Mouse (Mus musculus): ENCODE results near the gene Ell. TPM values are rescaled to one million over a fixed set of nuclear protein-coding genes. Genes with fewer than 3 reads are reported as not detected.

The Ell gene
- polyA plus RNA-seq, 1 experiment from 2014 or later: 9.5 TPM

- ATAC-seq (no peak), DNase-seq (peak; percentile 56)
- 0 out of 2 replicates have a peak, but pooled peaks cover 2% of the 10 kb centered on the region for H3K36me3 ChIP-seq (replicated peaks; ENCODE audit: insufficient read depth, low read length)
- no peaks in the 10 kb centered on the region for H3K9me3 ChIP-seq (ENCODE audit: low read length)
- TF ChIP-seq EP300 (IDR thresholded peaks at IDR 0.05; ENCODE audit: low read depth) (no peak), CTCF (IDR thresholded peaks at IDR 0.05; ENCODE audit: low read depth) (peak; percentile 72)
- H3K4me1 ChIP-seq (ENCODE audit: insufficient read depth): peaks cover 76% of the 10 kb centered on the region
- 0 out of 2 replicates have a peak overlapping the region, but pooled peaks have one; percentile 36 for H3K27ac ChIP-seq (ENCODE audit: low read depth)
- no peaks in the 10 kb centered on the region for H3K27me3 ChIP-seq (ENCODE audit: insufficient read depth, low read length)
- H3K4me3 ChIP-seq (ENCODE audit: low read depth, low read length): no peak overlapping the region
- 0 out of 2 replicates have a peak overlapping the region, but pooled peaks have one; percentile 0 for H3K9ac ChIP-seq (replicated peaks)
- WGBS (ENCODE audit: insufficient replicate concordance): 44% methylated on average over 2 of the region's 2 CpGs
- H3K4me2 ChIP-seq (ENCODE audit: low read depth, low read length): no peak overlapping the region
These were observed 20.8 kb downstream of the Ell start for GRCm38 (mm10) chr8:70560096-70560495.

DNA sequence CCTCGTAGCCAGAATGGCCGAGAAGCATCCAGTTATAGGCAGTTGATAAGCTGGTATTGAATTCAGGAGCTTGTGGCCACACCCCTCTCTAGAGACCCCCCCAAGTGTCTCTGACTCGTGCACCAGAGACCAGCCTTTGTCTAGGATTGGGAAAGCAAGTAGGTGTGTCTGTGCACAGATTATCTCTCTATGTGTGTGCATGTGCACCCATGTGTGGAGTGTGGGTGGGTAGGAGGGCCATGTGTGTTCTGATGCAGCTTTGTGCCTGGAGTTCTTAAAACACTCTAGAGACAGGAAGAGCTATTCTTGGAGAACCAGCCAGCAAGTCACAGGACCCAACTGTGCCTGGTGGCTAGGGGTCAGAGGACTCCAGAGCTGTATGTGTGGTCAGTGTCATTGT, 21.3 kb downstream of the Ell start:
- Histone ChIP-seq H3K4me2 (ENCODE audit: low read depth, low read length) (no peak overlapping the region), H3K27ac (ENCODE audit: low read depth) (peak overlapping the region; percentile 36)
- 50% methylated on average over 3 of the region's 3 CpGs for WGBS (ENCODE audit: insufficient replicate concordance)

GRCm38 (mm10) chr8:70561357-70561756, 22.1 kb downstream of the Ell start:
- ATAC-seq (no peak), DNase-seq (no peak)
- Histone ChIP-seq H3K4me1 (ENCODE audit: insufficient read depth) (peaks cover 78% of the 10 kb centered on the region), H3K4me3 (ENCODE audit: low read depth, low read length) (no peak overlapping the region), H3K4me2 (ENCODE audit: low read depth, low read length) (no peak overlapping the region), H3K9ac (replicated peaks) (peak overlapping the region; percentile 0; the same call in 1 of the 2 replicates), H3K9me3 (ENCODE audit: low read length) (no peaks in the 10 kb centered on the region), H3K36me3 (replicated peaks; ENCODE audit: insufficient read depth, low read length) (0 out of 2 replicates have a peak, but pooled peaks cover 2% of the 10 kb centered on the region), H3K27me3 (ENCODE audit: insufficient read depth, low read length) (no peaks in the 10 kb centered on the region), H3K27ac (ENCODE audit: low read depth) (peak overlapping the region; percentile 36)
- 38% methylated on average over 4 of the region's 4 CpGs for WGBS (ENCODE audit: insufficient replicate concordance)
- TF ChIP-seq EP300 (IDR thresholded peaks at IDR 0.05; ENCODE audit: low read depth) (no peak), CTCF (IDR thresholded peaks at IDR 0.05; ENCODE audit: low read depth) (0 out of 2 replicates have a peak, but pooled peaks have one; percentile 1)

More for the DNA sequence above, 21.3 kb downstream of the Ell start:
- Histone ChIP-seq H3K4me3 (ENCODE audit: low read depth, low read length) (no peak overlapping the region), H3K4me1 (ENCODE audit: insufficient read depth) (peaks cover 79% of the 10 kb centered on the region), H3K27me3 (ENCODE audit: insufficient read depth, low read length) (no peaks in the 10 kb centered on the region), H3K9me3 (ENCODE audit: low read length) (no peaks in the 10 kb centered on the region), H3K36me3 (replicated peaks; ENCODE audit: insufficient read depth, low read length) (0 out of 2 replicates have a peak, but pooled peaks cover 2% of the 10 kb centered on the region), H3K9ac (replicated peaks) (peak overlapping the region; percentile 0; the same call in 1 of the 2 replicates)
- ATAC-seq: no peak
- TF ChIP-seq EP300 (IDR thresholded peaks at IDR 0.05; ENCODE audit: low read depth) (no peak), CTCF (IDR thresholded peaks at IDR 0.05; ENCODE audit: low read depth) (no peak)
- no peak for DNase-seq

DNA sequence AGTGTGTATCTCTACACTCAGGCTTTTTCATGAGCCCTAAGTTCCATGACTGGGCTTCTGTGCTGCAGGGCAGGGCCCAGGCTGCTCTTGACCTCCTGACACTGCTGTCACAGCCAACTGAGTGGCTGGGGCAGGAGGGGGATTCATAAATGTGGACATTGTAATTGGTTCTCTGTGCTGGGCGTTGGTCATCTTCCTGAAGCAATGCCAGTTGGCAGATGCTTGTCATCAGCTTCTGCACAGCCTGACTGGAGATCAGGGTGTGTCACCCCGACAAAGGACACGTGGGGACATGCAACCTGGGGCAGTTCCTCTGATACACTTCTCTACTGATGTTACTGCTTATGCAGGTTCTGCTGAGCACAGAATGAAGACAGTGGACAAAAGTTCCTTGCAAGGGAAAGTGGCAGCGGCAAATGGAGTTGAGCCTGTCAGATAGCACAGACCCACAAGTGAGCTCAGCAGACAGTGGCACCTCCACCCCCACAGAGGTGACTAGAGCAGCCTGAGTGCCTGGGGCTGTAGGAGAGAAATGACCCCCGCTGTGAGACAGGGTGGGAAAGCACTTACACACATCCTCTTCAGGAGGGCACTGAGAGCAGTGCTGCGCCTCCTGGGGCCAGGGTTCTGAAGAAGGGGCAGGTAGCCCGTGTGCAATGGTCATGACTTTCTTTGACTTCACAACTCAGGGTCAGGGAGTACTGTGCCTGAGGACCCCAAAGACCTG, 22.7 kb downstream of the Ell start:
- H3K4me2 ChIP-seq (ENCODE audit: low read depth, low read length): no peak overlapping the region
- ATAC-seq (peak; percentile 17; the same call in 1 of the 2 replicates), DNase-seq (peak; percentile 38)
- H3K36me3 ChIP-seq (replicated peaks; ENCODE audit: insufficient read depth, low read length): 0 out of 2 replicates have a peak, but pooled peaks cover 2% of the 10 kb centered on the region
- H3K27ac ChIP-seq (ENCODE audit: low read depth): peak overlapping the region; percentile 36
- H3K9ac ChIP-seq (replicated peaks): no peak overlapping the region
- H3K4me1 ChIP-seq (ENCODE audit: insufficient read depth): peaks cover 73% of the 10 kb centered on the region
- no peaks in the 10 kb centered on the region for H3K27me3 ChIP-seq (ENCODE audit: insufficient read depth, low read length)
- WGBS (ENCODE audit: insufficient replicate concordance): 54% methylated on average over 7 of the region's 7 CpGs
- TF ChIP-seq EP300 (IDR thresholded peaks at IDR 0.05; ENCODE audit: low read depth) (no peak), CTCF (IDR thresholded peaks at IDR 0.05; ENCODE audit: low read depth) (0 out of 2 replicates have a peak, but pooled peaks have one; percentile 0)
- no peaks in the 10 kb centered on the region for H3K9me3 ChIP-seq (ENCODE audit: low read length)
- H3K4me3 ChIP-seq (ENCODE audit: low read depth, low read length): no peak overlapping the region

DNA sequence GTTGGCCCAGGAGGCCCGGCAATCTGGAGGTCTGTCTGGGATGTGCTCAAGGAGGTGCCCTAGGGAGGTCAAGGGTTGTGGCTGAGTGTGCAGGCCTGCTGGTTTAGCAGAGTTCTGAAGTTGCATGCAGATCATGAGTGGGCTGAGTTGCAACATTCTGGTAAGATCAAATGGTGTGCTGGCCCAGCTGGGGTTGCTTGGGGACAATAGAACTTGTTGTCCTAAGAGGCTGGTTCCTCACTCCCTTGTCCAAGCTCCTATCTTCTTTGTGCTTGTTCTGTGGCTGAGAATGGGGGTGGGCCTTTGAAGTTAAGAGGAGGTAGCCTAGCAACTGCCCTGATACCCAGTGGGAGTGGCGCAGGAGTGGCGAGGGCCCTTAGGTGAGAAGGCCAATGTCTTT, 23.5 kb downstream of the Ell start:
- peaks cover 67% of the 10 kb centered on the region for H3K4me1 ChIP-seq (ENCODE audit: insufficient read depth)
- no peak overlapping the region for H3K4me2 ChIP-seq (ENCODE audit: low read depth, low read length)
- H3K4me3 ChIP-seq (ENCODE audit: low read depth, low read length): no peak overlapping the region
- 0 out of 2 replicates have a peak overlapping the region, but pooled peaks have one; percentile 3 for H3K9ac ChIP-seq (replicated peaks)
- peak overlapping the region; percentile 69; the same call in 1 of the 2 replicates for H3K27ac ChIP-seq (ENCODE audit: low read depth)
- no peak for DNase-seq
- H3K9me3 ChIP-seq (ENCODE audit: low read length): no peaks in the 10 kb centered on the region
- 0 out of 2 replicates have a peak, but pooled peaks cover 2% of the 10 kb centered on the region for H3K36me3 ChIP-seq (replicated peaks; ENCODE audit: insufficient read depth, low read length)
- TF ChIP-seq EP300 (IDR thresholded peaks at IDR 0.05; ENCODE audit: low read depth): no peak
- TF ChIP-seq CTCF (IDR thresholded peaks at IDR 0.05; ENCODE audit: low read depth): no peak
- no peak for ATAC-seq
- no peaks in the 10 kb centered on the region for H3K27me3 ChIP-seq (ENCODE audit: insufficient read depth, low read length)
- 72% methylated on average over 3 of the region's 3 CpGs for WGBS (ENCODE audit: insufficient replicate concordance)

- 60% methylated on average over 6 of the region's 6 CpGs for WGBS (ENCODE audit: insufficient replicate concordance)
- H3K9me3 ChIP-seq (ENCODE audit: low read length): no peaks in the 10 kb centered on the region
These were observed 24.6 kb downstream of the Ell start for GRCm38 (mm10) chr8:70563763-70564387.

More at GRCm38 (mm10) chr8:70563763-70564387, 24.6 kb downstream of the Ell start:
- Histone ChIP-seq H3K4me3 (ENCODE audit: low read depth, low read length) (no peak overlapping the region), H3K4me1 (ENCODE audit: insufficient read depth) (peaks cover 58% of the 10 kb centered on the region), H3K36me3 (replicated peaks; ENCODE audit: insufficient read depth, low read length) (0 out of 2 replicates have a peak, but pooled peaks cover 2% of the 10 kb centered on the region), H3K27ac (ENCODE audit: low read depth) (peak overlapping the region; percentile 69), H3K4me2 (ENCODE audit: low read depth, low read length) (no peak overlapping the region), H3K27me3 (ENCODE audit: insufficient read depth, low read length) (no peaks in the 10 kb centered on the region), H3K9ac (replicated peaks) (no peak overlapping the region)
- ATAC-seq (peak; percentile 24; the same call in 1 of the 2 replicates), DNase-seq (no peak)
- TF ChIP-seq CTCF (IDR thresholded peaks at IDR 0.05; ENCODE audit: low read depth) (no peak), EP300 (IDR thresholded peaks at IDR 0.05; ENCODE audit: low read depth) (no peak)

Data from liver, postnatal 0 days (tissue).